Mouse (Mus musculus) induced T-regulatory cell, adult 2 months (primary cell): ENCODE data around the gene Hps5.

Source experiments
- DNase-seq: peaks from one replicate; pipeline ENCODE4 v3.0.0-alpha.2; 2012; ENCODE audit warnings: low read depth

Gene Hps5

DNA sequence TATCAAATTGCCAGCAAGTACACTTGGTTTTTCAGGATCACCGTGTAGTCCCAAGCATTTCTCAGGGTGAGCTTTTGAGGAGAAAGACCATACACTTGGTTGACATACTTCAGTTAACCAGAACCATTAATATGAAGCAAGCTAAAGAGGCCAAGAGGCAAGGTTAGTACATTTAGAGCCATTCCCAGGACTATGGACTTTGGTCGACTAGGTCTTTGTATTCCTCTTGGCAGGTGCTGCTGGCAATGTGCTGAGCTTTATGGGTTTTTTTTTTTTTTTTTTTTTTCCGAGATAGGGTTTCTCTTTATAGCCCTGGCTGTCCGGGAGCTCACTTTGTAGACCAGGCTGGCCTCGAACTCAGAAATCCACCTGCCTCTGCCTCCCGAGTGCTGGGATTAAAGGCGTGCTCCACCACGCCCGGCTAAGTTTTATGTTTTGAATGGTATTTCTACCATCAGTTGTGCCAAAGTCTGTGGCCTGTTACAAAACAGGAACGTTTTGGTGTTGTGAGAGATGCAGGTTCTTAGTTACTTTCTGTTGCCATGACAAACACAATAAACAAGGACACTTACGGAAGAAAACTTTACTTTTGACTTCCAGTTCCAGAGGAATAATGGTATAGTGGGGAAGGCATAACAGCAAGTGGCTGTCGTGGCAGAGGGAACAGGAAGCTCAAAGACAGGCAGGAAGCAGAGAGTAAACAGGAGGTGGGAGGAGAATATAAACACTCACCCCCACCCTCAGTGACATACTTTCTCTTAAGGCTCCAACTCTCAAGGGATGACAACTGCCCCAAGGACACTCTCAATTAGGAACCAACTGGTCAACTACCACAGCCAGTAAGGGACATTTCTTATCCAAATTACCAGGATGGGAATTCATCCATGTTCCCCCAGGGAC is 57.1 kb downstream of the Hps5 start:
- DNase-seq: peak; percentile 7

DNA sequence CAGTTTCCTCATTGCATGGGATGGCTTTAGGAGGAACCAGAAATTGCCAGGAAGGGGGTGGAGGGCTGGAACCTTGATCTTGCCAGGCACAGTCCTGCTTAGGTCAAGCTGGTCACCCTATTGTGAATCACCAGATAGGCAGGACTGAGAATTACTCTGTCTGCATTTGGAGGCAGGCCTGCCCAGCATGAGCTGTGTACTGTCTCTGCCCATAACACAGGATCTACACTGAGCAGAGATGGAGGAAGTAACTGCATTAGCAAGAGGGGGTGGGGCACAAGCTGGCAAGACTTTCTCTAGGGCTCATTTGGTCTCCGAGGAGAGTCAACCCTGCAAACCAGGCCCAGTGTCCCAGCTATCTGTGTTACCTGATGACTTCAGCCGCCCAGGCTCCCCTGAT is 60.9 kb downstream of the Hps5 start:
- DNase-seq: no peak

DNA sequence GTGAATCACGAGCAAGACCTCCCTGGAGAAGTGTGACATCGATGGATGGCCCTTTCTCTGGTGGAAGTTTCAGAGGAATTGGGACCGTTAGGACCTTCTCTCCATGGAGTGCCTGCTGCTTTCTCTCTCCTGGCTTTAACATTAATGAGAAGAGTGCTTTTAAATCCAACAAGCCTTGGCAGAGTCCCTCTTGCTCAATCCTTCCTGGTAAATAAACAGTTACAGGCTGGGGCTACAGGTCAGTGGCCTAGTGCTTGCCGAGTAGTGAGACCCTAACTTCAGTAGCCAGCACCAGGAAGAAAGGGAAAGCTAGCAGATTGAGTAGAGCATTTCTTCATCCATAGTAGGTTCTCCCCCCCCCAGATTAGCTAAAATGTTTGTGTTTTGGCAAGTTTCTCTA is 63.4 kb downstream of the Hps5 start, which contains the start of gene Saa4:
TSS of gene Saa4 (minus strand) at position 146 of the 400 bp plus-strand sequence.
- no peak for DNase-seq

DNA sequence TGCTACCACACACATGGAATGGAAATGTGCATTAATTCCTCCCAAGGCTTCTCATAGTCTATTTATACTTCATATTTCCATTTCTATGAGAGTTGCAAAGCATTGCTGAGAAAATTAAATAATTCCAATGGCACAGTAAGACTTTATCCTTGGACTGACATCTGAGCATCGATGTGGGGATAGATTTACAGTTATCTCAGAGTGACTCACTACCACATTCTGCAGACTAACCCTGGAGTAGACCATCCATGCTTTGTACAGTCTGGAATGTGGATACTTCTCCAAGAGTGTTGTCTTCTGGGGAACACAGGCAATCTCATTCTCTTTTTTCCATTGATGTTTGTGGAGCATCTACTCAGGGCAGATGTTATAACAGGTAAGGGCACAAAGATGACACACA is 68.3 kb downstream of the Hps5 start:
- DNase-seq: no peak

DNA sequence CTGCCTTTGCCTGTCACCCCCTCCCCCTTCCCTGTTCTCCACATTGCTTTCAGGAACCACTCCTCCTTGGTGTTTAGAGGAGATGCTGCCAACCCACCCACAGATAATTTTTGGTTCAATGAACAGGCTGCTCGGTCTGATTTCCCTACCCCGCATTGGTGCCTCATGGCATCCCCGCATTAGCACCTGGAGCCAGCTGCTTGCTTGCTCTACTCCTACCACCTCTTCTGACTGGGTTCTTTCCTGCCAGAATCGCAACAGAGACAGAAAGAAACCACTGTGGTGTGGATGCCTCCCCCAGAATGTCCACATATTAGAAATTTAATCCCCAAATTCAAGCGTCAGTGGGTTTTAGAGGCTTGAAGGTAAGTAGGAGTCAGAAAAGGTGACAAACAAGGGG is 71.5 kb downstream of the Hps5 start:
- DNase-seq: no peak

DNA sequence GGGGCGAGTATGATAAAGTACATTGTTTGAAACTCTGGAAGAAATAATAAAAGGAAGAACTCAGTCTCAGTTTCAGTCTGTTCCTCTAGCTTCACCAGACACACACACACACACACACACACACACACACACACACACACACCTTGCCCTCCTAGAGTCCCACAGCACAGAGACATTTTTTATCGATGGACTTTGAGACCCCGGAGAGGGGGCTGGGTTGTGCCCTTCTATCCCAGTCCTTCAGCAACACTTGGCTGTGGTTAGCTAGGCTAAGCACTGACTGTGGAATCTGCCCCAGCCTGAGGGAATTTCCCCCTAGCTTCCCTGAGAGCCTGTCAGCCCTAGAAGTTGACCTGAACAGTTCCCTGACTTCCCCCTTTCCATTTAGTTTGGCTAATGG is 72.0 kb downstream of the Hps5 start:
- DNase-seq: no peak

DNA sequence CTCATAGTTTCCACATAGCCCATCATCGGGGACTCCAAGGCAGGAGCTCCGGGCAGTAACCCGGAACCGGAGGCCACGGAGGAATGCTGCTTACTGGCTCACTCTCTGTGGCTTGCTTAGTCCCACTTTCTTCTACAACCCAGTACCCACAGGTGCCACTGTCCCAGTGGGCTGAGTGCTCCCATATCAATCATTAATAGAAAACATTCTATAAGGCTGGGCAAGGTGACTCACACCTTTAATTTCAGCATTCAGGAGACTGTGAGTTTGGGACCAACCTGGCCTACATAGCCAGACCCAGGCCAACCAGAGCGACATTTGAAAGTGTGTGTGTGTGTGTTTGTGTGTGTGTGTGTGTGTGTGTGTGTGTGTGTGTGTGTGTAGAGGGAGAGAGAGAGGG is 72.5 kb downstream of the Hps5 start:
- DNase-seq: no peak

DNA sequence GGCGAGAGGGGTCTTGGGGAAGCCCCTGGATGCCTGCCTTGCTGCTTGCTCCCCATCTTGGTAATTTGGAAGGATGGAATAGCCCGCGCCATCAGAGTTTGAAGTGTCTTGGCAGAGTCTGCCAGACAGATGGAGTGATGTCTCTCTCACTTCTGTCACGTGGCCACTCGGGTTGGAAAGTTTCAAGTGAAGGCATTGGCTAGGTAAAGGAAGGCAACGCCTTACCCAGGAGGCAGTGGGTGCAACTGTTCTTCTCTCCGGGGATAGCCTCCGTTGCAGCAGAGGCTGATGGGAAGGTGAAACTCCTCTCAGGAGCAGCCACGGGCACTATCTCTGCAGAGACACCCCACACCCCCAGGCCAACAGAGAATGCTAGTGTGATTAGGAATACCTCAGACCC is 75.4 kb downstream of the Hps5 start:
- no peak for DNase-seq

DNA sequence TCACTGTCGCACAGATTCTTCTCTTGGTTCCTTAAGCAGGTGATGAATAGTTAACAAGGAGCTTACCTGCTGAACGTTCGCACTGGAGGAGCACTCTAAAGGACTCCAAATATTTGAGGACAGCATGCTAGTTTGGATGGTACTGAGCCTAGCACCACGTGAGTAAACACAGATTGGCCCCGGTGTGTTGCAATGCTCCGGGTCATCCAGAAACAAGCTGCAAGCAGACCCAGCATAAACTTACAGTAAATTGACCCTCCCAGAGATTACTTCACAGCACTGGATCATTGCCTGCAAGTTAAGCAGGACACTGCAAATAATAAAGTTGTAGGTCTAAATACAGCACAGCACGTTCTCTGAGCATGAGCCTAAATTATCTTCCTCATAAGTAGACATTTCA is 76.3 kb downstream of the Hps5 start:
- no peak for DNase-seq

DNA sequence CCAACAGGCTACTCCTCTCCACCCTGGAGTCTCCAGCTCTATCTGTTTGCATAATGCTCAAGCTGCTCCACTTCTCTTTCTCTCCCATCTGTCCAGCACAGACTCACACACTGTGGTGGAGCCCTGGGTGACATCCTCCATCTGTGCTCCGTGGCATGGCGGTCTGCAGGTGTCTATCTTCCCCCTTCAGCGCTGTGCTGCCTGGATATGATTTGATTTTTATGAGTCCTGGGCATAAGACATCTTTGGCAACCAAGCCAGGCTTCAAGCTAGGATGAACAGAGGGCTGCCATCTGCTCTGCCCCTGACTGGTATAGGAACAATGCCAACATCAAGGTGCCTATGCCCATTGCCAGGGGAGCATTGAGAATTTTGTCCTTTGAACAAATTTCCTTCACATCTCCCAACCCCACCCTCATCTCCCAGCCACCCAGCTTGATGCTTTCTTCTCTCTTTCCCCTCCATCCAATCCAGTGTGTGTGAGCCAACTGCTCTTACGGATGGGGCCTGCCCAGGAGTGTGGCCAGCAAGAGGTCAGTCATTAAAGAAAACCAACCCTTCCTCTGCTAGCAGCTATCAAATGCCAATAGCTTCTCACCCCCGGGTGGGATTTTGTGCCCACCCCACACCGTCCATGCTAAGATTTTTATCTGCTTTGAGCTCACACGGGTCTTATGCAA is 77.1 kb downstream of the Hps5 start:
- DNase-seq: no peak

DNA sequence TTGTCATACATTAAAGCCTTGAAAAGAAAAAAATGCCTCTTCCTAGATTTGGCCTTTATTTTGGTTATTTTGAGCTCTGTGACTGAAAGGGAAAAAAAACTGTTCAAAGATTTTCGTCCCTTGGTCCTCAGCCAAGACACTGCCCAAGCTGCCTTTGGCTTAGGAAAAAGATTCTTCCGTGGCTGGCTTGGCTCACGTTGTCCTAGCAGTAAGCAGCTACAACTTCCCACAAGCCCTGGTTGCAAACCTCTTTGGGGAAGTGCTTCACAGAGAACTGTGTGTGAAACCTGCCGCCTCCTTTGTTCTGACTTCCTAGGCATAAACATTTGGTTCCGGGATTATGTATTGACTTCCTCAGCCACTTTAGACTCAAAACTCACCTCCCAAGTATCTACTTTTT is 79.0 kb downstream of the Hps5 start:
- no peak for DNase-seq

DNA sequence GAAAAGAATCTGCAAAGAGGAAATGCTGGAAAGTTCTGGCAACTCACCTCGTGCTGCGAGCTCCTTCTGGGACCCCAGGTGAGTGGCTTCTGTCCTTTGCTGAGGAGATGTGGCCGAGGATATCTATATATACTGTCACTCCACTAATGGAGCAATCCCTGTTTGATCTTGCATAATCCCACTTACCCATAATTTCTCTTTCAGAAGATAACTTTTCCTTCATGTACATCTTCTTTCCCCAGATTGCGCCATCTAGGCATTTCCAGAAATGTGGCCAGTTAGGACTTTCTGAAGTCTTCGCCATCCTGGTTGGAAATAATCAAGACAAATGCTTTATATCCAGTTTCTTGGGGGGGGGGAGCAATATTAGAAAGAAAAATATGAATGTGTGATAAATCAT is 80.3 kb downstream of the Hps5 start, which contains the start of gene Saa3:
TSS of gene Saa3 (minus strand) at position 101 of the 400 bp plus-strand sequence.
- no peak for DNase-seq

DNA sequence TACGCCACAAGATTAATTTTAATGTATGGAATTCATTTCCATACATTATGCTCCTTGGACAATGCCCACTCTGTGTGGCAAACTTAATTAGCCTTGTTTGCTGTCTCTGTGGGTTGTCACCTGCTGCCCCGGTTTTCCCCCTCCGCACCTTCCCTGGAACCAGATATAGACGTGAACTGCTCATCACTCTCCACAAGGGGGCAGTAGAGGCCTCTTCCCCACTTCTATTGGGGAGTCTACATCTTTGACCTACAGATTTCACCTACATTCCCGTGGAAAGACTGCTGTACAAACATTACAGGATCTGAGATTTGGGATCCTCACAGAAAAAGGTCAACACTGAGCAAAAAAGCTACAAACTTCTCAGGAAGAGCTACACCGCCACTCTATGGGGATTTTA is 81.3 kb downstream of the Hps5 start:
- DNase-seq: peak; percentile 88

DNA sequence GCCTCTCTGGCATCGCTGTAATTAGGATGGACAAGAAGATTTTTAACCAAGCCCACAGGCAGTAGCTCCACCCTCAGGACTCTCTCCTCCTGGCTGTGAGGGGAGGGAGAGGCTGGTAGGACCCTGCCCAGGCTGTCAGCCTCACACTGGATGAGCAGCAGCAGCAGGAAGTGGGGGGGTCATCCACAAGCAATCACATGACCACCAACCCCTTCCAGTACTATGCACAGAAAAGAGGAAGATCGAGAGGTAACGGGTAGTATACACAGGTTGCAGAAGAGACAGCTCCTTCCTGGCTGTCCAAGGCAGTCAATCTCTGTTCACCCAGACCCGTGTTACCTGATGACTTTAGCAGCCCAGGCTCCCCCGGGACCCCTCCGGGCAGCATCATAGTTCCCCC is 83.6 kb downstream of the Hps5 start:
- peak; percentile 5 for DNase-seq
